Mouse (Mus musculus): Measurements from ENCODE around the gene Per1.

DNA sequence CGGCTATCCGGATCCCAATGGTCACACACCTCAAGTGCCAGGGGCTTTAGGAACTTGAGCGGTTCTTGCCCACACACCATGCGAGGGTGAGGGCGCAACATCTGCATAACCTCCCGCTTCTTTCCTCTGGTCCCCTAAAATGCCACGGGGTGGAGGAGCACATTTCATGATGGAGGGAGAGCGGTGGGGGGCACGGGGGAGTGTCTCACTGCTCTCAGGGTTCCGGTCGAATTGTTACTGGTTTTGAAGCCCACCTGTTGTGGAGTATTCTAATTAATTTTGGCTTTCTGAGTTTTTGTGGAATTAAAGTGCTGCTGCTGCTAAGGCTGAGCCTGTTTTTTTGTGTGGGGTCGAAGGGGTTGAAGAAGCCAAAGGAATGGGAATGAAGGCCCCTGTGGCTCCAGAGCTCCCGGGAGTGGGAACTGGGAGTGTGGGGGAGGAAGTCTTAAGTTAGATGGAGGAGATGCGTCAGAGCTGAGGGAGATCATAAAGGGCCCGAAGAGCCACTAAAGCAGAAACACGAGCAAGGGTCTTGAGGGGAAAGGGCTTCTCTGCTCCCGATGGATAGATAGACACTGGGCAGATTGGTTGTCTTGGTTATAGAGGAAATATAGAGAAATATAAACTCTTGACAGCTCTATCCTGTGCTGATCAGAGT lies 33.6 kb upstream of the Per1 start:
- TF ChIP-seq CTCF (IDR thresholded peaks at IDR 0.05; ENCODE audit: control insufficient read depth, insufficient read depth, insufficient read length) (no peak), MYOG (IDR thresholded peaks at IDR 0.05; ENCODE audit: control insufficient read depth, extremely low read depth, insufficient read length) (no peak), MAX (IDR thresholded peaks at IDR 0.05) (no peak), CEBPB (IDR thresholded peaks at IDR 0.05; ENCODE audit: low read depth) (no peak)

Data from C2C12 (cell line).